Mouse (Mus musculus): ENCODE measurements around the gene Plppr2. TPM values are rescaled to one million over a fixed set of nuclear protein-coding genes. Genes with fewer than 3 reads are reported as not detected.
A peak's percentile ranks its signal among the peaks of the same experiment; 100 is the strongest.

The Plppr2 gene
- total RNA-seq, 2 experiments from 2014 or later: 203 to 219 TPM

- peak; percentile 100 for DNase-seq (ENCODE audit: low spot score in 2 of 2)
- intact Hi-C loops (cut with DNase I): loop anchor here (2.0 kb wide), 1 partner anchor 47 kb away; the partner anchor contains the start of genes Ccdc151 and Prkcsh
Measured at GRCm38 (mm10) chr9:21955570-21956281, 18.9 kb downstream of the Plppr2 start, which contains the start of gene Swsap1. Swsap1 (plus strand) TSS chr9:21955755.

DNA sequence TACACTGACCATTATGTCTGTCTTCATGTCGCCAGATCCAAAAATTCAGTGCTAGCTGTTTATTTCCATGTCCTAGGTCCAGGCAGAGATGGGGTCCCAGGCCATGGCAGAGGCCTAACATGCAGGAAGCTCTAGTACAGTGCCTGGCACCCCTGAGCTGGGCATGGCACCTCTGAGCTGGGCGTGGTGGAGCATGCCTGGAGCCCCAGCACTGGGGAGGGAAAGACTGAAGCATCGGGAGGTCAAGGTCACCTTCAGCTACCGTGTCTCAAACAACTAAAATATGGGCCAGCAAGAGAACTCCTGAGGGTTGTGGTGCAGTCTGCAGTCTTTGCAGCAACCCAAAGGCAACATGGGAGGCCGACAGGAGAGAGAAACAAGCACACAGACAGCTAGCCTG, 21.5 kb downstream of the Plppr2 start:
- intact Hi-C loops (cut with DNase I): no loop called here
- DNase-seq (ENCODE audit: low spot score in 2 of 2): no peak

- intact Hi-C loops (cut with DNase I): no loop called here
Measured at GRCm38 (mm10) chr9:21959244-21959643, 22.4 kb downstream of the Plppr2 start.

GRCm38 (mm10) chr9:21960135-21960534, 23.3 kb downstream of the Plppr2 start:
- intact Hi-C loops (cut with DNase I): loop anchor here (5.0 kb wide), 1 partner anchor 92 kb away; the partner anchor contains the start of gene Elavl3
- no peak for DNase-seq (ENCODE audit: low spot score in 2 of 2)

More at GRCm38 (mm10) chr9:21959244-21959643, 22.4 kb downstream of the Plppr2 start:
- DNase-seq (ENCODE audit: low spot score in 2 of 2): no peak

GRCm38 (mm10) chr9:21960558-21961208, 23.9 kb downstream of the Plppr2 start:
- DNase-seq (ENCODE audit: low spot score in 2 of 2): no peak
- intact Hi-C loops (cut with DNase I): loop anchor here (5.0 kb wide), 1 partner anchor 92 kb away; the partner anchor contains the start of gene Elavl3

- no peak for DNase-seq (ENCODE audit: low spot score in 2 of 2)
- intact Hi-C loops (cut with DNase I): loop anchor here (5.0 kb wide), 1 partner anchor 91 kb away; the partner anchor contains the start of gene Elavl3
Measured at GRCm38 (mm10) chr9:21961366-21961980, 24.6 kb downstream of the Plppr2 start.

DNA sequence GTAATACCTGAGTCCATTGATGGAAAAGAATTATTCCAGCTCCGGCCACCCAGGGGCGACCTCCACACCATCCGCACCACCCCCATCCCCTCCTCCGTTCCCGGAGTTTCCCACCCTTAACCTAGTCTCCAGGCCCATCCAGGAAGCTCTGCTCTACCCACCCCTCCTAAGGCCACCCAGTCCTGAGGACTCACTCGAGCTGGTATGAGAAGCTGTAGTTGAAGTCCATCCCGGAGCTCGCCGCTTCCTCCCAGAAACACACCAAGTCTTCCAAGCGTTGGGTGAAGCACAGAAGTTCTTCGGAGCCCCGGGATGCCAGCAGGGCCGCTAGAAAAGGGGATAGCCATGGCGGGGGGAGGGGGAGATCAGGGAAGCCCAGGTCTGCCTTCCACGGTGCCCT, 25.2 kb downstream of the Plppr2 start:
- no peak for DNase-seq (ENCODE audit: low spot score in 2 of 2)
- intact Hi-C loops (cut with DNase I): loop anchor here (5.0 kb wide), 1 partner anchor 90 kb away; the partner anchor contains the start of gene Elavl3

- peak; percentile 71 to 80 for DNase-seq (ENCODE audit: low spot score in 2 of 2)
- intact Hi-C loops (cut with DNase I): loop anchor here (5.0 kb wide), 1 partner anchor 90 kb away; the partner anchor contains the start of gene Elavl3
Measured at GRCm38 (mm10) chr9:21962416-21963059, 25.7 kb downstream of the Plppr2 start.

DNA sequence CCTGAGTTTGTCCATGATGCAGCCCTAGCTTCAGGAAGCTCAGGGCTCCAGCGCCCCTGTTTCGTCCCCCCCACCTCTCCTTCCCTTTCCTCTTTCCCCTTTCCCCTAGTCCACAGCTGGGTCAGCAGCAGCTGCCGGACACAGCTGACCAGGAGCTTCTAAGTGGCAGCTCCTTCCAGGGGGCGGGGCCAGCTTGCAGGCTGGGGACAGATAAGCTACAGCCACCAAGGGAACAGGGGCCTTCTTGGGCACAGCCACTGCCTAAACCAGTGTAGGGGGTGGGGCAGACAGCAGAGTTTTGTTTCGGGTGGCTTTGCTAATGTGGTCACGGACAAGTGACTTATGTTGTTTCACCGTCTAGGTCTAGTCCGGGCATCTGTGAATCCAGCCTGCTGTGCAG, 26.6 kb downstream of the Plppr2 start, which contains the start of gene Epor:
Gene Epor (minus strand): TSS at position 90 of the 400 bp plus-strand sequence.
- intact Hi-C loops (cut with DNase I): loop anchor here (5.0 kb wide), 1 partner anchor 89 kb away; the partner anchor contains the start of gene Elavl3
- no peak for DNase-seq (ENCODE audit: low spot score in 2 of 2)

DNA sequence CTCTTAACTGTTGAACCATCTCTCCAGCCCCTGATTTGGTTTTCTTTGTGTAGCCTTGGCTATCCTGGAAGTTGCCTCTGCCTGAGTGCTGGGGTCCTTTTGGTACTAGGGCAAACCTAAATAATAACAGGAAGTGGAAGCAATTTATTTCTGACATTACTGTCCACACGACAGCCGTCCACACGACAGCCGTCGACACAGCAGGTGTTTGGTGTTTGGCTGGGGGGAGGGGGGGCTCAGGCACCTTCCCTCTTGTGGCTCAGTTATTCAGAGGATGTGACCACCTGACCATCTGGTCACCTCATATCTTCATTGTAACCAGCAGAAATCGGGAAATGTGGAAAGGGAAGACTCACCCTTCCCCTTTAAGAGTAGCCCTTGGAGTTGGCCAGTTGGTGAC, 32.0 kb downstream of the Plppr2 start:
- intact Hi-C loops (cut with DNase I): no loop called here
- no peak for DNase-seq (ENCODE audit: low spot score in 2 of 2)

- intact Hi-C loops (cut with DNase I): no loop called here
- DNase-seq (ENCODE audit: low spot score in 2 of 2): no peak
Measured at GRCm38 (mm10) chr9:21969304-21969703, 32.5 kb downstream of the Plppr2 start.

GRCm38 (mm10) chr9:21976626-21977175, 39.9 kb downstream of the Plppr2 start:
- intact Hi-C loops (cut with DNase I): loop anchor here (5.0 kb wide), 1 partner anchor 166 kb away; no protein-coding TSS in a partner anchor
- DNase-seq (ENCODE audit: low spot score in 2 of 2): no peak

DNA sequence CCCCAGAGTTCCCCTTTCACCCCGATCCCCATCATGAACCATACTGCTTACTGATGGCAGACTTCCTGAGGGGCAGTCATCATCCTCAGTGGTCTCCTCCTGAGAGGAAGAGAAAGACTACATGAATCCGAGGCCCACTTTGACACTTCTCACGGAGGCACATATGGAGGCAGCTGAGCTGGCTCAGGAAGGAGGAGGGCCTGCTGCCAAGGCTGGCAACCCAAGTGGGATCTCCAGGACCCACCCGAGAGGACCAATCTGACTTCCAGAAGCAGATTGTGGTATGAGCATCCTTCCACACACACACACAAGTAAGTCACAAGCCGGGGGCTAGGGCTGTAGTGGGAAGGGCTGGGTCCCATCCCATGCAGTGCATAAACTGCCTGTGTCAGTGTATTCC, 40.5 kb downstream of the Plppr2 start:
- no peak for DNase-seq (ENCODE audit: low spot score in 2 of 2)
- intact Hi-C loops (cut with DNase I): loop anchor here (5.0 kb wide), 1 partner anchor 165 kb away; no protein-coding TSS in a partner anchor

DNA sequence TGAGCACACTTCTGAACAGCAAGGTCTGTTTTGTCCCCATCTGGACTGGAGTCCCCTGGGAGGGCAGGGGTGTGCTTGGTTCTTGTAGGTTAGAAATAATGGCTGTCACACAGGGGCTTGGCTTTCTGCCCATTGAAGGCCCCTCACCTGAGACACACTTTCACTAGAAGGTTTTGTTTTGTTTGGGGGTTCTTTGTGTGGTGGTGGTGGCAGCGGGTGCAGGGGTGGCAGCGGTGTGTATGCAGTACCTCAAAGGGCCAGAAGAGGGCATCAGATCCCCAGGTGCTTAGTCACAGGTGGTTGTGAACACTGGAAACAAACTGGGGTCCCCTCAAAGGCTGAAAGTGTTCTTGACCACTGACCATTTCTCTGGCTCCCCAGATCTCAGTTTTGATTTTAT, 41.1 kb downstream of the Plppr2 start:
- intact Hi-C loops (cut with DNase I): loop anchor here (5.0 kb wide), 1 partner anchor 164 kb away; no protein-coding TSS in a partner anchor
- no peak for DNase-seq (ENCODE audit: low spot score in 2 of 2)

GRCm38 (mm10) chr9:21978398-21979128, 41.7 kb downstream of the Plppr2 start:
- intact Hi-C loops (cut with DNase I): loop anchor here (5.0 kb wide), 1 partner anchor 164 kb away; no protein-coding TSS in a partner anchor

DNA sequence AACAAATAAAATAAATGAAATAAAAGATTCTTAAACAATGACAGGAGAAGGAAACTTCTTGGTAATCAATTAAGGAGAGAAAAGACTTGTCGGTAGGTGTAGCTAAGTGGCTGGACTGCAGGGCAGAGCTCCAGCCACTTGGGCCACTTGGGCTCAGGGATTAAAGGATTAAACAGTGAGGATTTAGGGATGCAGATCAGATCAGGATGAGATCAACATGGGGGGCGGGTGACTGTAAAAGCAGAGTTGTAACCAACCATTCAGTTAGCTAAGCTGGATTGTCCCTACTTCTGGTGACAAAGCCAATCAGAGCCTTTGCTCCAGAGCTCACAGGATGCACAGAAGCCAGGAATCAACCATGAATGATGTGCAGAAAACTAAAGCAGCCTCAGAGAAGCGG, 47.1 kb downstream of the Plppr2 start:
- intact Hi-C loops (cut with DNase I): no loop called here

More at GRCm38 (mm10) chr9:21978398-21979128, 41.7 kb downstream of the Plppr2 start:
- no peak for DNase-seq (ENCODE audit: low spot score in 2 of 2)

GRCm38 (mm10) chr9:21987592-21988342, 50.9 kb downstream of the Plppr2 start:
- intact Hi-C loops (cut with DNase I): no loop called here
- no peak for DNase-seq (ENCODE audit: low spot score in 2 of 2)

More for the DNA sequence above, 47.1 kb downstream of the Plppr2 start:
- no peak for DNase-seq (ENCODE audit: low spot score in 2 of 2)

Data from left cerebral cortex, postnatal 25 days (tissue).